Mouse (Mus musculus): Measurements from ENCODE around the gene Slc30a9. TPM values are rescaled to one million over a fixed set of nuclear protein-coding genes. Genes with fewer than 3 reads are reported as not detected.

The Slc30a9 gene
- polyA plus RNA-seq, 1 experiment, result 145 TPM

DNA sequence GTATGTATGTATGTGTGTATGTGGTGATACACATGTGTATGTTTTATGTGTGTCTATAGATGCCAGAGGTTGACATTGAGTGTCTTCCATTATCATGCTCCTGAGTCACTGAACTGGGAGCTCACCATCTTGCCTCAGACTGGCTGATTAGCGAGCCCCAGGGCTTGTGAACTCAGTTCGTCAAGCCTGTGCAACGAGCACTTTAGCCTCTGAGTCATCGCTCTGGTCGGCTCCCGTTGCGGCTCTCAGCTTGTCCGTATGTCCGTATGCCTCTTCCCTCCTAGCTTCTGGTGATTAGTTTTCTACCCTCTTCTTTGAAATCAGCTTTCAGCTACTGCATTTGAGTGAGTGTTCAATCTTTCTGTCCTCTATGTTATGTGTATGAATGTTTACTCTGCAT lies 27.3 kb upstream of the Slc30a9 start:
- TF ChIP-seq CTCF (IDR thresholded peaks at IDR 0.05; ENCODE audit: borderline replicate concordance, insufficient read depth, low read depth, low read length), result no peak
- TF ChIP-seq POLR2A (IDR thresholded peaks at IDR 0.05; ENCODE audit: borderline replicate concordance, insufficient read depth, low read length), result no peak
- 97% methylated on average over 9 of the region's 9 CpGs for WGBS
- no peak overlapping the region for H3K27ac ChIP-seq (ENCODE audit: insufficient read depth, low read length)
- DNase-seq, result no peak
- no peaks in the 10 kb centered on the region for H3K4me1 ChIP-seq (ENCODE audit: control insufficient read depth, insufficient read depth, low read length)
- no peaks in the 10 kb centered on the region for H3K27me3 ChIP-seq (ENCODE audit: control insufficient read depth, insufficient read depth, low read length)
- no peak overlapping the region for H3K4me3 ChIP-seq (replicated peaks; ENCODE audit: insufficient read depth, low read depth, low read length)

DNA sequence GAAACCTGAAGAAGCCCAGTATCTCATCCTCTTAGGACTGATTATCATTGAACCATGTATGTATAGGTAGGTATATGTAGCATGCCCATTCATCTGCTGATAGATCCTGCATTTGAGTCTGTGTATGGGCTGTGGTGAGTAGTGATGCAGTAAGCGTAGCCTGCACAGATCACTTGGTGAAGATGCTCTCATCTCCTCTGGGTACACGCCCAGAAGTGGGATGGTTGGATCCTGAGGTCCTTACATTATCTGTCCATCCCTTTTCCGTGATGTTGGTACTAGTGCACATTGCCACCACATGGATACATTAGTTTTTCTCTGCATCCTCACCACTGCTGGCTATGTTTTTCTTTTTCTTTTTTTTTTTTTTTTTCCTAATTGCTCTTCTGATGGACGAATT lies 26.9 kb upstream of the Slc30a9 start:
- DNase-seq, result no peak
- 95% methylated on average over 4 of the region's 4 CpGs for WGBS
- Histone ChIP-seq H3K4me3 (replicated peaks; ENCODE audit: insufficient read depth, low read depth, low read length) (no peak overlapping the region), H3K4me1 (ENCODE audit: control insufficient read depth, insufficient read depth, low read length) (no peaks in the 10 kb centered on the region), H3K27me3 (ENCODE audit: control insufficient read depth, insufficient read depth, low read length) (no peaks in the 10 kb centered on the region), H3K27ac (ENCODE audit: insufficient read depth, low read length) (no peak overlapping the region)
- TF ChIP-seq CTCF (IDR thresholded peaks at IDR 0.05; ENCODE audit: borderline replicate concordance, insufficient read depth, low read depth, low read length) (no peak), POLR2A (IDR thresholded peaks at IDR 0.05; ENCODE audit: borderline replicate concordance, insufficient read depth, low read length) (no peak)

DNA sequence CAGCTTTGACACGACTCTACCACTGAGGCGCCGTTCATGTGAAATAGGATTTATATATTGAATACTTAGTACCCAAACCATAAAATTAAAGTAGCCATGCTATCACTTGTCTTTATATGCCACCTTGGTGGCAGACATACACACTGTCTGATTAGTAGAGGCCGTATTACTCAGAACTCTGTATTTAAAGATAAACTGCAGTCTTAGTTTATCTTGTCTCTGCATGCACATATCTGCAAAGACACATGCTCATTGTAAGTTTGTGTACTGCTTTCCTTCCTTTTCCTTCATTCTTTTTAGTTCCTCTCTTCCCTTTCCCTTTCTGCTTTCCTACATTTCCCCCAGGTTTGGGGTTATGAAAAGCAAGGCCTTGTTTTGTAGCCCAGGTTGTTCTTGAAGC lies 26.4 kb upstream of the Slc30a9 start:
- H3K27ac ChIP-seq (ENCODE audit: insufficient read depth, low read length), result no peak overlapping the region
- 98% methylated on average over 4 of the region's 4 CpGs for WGBS
- no peak for DNase-seq
- no peak overlapping the region for H3K4me3 ChIP-seq (replicated peaks; ENCODE audit: insufficient read depth, low read depth, low read length)
- H3K27me3 ChIP-seq (ENCODE audit: control insufficient read depth, insufficient read depth, low read length), result no peaks in the 10 kb centered on the region
- no peaks in the 10 kb centered on the region for H3K4me1 ChIP-seq (ENCODE audit: control insufficient read depth, insufficient read depth, low read length)
- TF ChIP-seq POLR2A (IDR thresholded peaks at IDR 0.05; ENCODE audit: borderline replicate concordance, insufficient read depth, low read length) (no peak), CTCF (IDR thresholded peaks at IDR 0.05; ENCODE audit: borderline replicate concordance, insufficient read depth, low read depth, low read length) (no peak)

DNA sequence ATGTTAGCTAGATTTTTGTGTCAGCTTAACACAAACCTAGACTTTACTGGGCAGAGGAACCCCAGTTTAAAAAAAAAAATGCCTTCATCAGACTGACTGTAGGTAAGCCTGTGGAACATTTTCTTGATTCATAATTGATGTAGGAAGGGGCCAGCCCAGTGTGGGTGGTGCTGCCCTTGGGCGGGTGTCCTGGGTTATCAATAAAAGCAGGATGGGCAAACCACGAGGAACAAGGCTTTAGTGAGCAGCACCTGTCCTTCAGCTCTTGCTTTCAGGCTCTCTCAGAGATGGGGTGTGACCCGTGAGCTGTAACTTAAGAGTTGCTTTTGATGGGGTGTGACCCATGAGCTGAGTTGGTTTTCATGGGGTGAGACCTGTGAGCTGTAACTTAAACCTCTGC lies 11.7 kb upstream of the Slc30a9 start:
- no peak for TF ChIP-seq CTCF (IDR thresholded peaks at IDR 0.05; ENCODE audit: borderline replicate concordance, insufficient read depth, low read depth, low read length)
- TF ChIP-seq POLR2A (IDR thresholded peaks at IDR 0.05; ENCODE audit: borderline replicate concordance, insufficient read depth, low read length), result no peak
- Histone ChIP-seq H3K27me3 (ENCODE audit: control insufficient read depth, insufficient read depth, low read length) (no peaks in the 10 kb centered on the region), H3K4me3 (replicated peaks; ENCODE audit: insufficient read depth, low read depth, low read length) (no peak overlapping the region), H3K4me1 (ENCODE audit: control insufficient read depth, insufficient read depth, low read length) (no peaks in the 10 kb centered on the region), H3K27ac (ENCODE audit: insufficient read depth, low read length) (no peak overlapping the region)
- WGBS, result 85% methylated on average over 3 of the region's 3 CpGs
- DNase-seq, result no peak

GRCm38 (mm10) chr5:67295682-67296081 lies 11.1 kb upstream of the Slc30a9 start:
- Histone ChIP-seq H3K4me3 (replicated peaks; ENCODE audit: insufficient read depth, low read depth, low read length) (no peak overlapping the region), H3K27me3 (ENCODE audit: control insufficient read depth, insufficient read depth, low read length) (no peaks in the 10 kb centered on the region), H3K4me1 (ENCODE audit: control insufficient read depth, insufficient read depth, low read length) (no peaks in the 10 kb centered on the region), H3K27ac (ENCODE audit: insufficient read depth, low read length) (no peak overlapping the region)
- TF ChIP-seq CTCF (IDR thresholded peaks at IDR 0.05; ENCODE audit: borderline replicate concordance, insufficient read depth, low read depth, low read length) (no peak), POLR2A (IDR thresholded peaks at IDR 0.05; ENCODE audit: borderline replicate concordance, insufficient read depth, low read length) (no peak)
- WGBS, result 58% methylated on average over 6 of the region's 6 CpGs
- no peak for DNase-seq

DNA sequence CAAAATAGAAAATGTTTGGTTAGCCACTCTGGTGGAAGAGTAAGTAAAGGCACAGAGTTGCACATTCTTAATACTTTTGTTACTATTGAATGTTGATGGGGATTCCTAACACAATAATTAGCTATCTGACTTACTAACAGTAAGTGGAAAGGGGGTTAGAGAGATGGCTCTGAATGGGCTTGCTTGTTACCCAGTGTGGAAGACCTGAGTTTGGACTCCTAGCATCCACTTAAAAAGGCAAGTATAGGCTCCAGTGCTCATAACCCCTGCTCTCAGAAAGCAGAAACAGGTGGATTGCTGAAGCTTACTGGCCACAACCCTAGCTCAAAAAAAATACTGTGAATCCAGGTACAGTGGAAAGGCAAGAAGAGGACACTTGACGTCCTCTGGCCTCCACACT lies 10.6 kb upstream of the Slc30a9 start:
- H3K4me3 ChIP-seq (replicated peaks; ENCODE audit: insufficient read depth, low read depth, low read length), result no peak overlapping the region
- no peak overlapping the region for H3K27ac ChIP-seq (ENCODE audit: insufficient read depth, low read length)
- TF ChIP-seq CTCF (IDR thresholded peaks at IDR 0.05; ENCODE audit: borderline replicate concordance, insufficient read depth, low read depth, low read length), result no peak
- no peak for TF ChIP-seq POLR2A (IDR thresholded peaks at IDR 0.05; ENCODE audit: borderline replicate concordance, insufficient read depth, low read length)
- WGBS, result 86% methylated on average over 1 of the region's 1 CpGs
- no peak for DNase-seq
- H3K27me3 ChIP-seq (ENCODE audit: control insufficient read depth, insufficient read depth, low read length), result no peaks in the 10 kb centered on the region
- no peaks in the 10 kb centered on the region for H3K4me1 ChIP-seq (ENCODE audit: control insufficient read depth, insufficient read depth, low read length)

- no peaks in the 10 kb centered on the region for H3K27me3 ChIP-seq (ENCODE audit: control insufficient read depth, insufficient read depth, low read length)
- no peak for DNase-seq
- H3K4me1 ChIP-seq (ENCODE audit: control insufficient read depth, insufficient read depth, low read length), result no peaks in the 10 kb centered on the region
- no peak overlapping the region for H3K27ac ChIP-seq (ENCODE audit: insufficient read depth, low read length)
- TF ChIP-seq POLR2A (IDR thresholded peaks at IDR 0.05; ENCODE audit: borderline replicate concordance, insufficient read depth, low read length), result no peak
- 83% methylated on average over 5 of the region's 5 CpGs for WGBS
- no peak overlapping the region for H3K4me3 ChIP-seq (replicated peaks; ENCODE audit: insufficient read depth, low read depth, low read length)
Measured at GRCm38 (mm10) chr5:67297026-67297813, 9.5 kb upstream of the Slc30a9 start.

- DNase-seq, result no peak
- TF ChIP-seq CTCF (IDR thresholded peaks at IDR 0.05; ENCODE audit: borderline replicate concordance, insufficient read depth, low read depth, low read length), result no peak
- no peak overlapping the region for H3K27ac ChIP-seq (ENCODE audit: insufficient read depth, low read length)
- H3K27me3 ChIP-seq (ENCODE audit: control insufficient read depth, insufficient read depth, low read length), result no peaks in the 10 kb centered on the region
- no peak overlapping the region for H3K4me3 ChIP-seq (replicated peaks; ENCODE audit: insufficient read depth, low read depth, low read length)
- 94% methylated on average over 6 of the region's 6 CpGs for WGBS
- no peaks in the 10 kb centered on the region for H3K4me1 ChIP-seq (ENCODE audit: control insufficient read depth, insufficient read depth, low read length)
Measured at GRCm38 (mm10) chr5:67299847-67300412, 6.8 kb upstream of the Slc30a9 start.

Data from cerebellum, adult 2 months (tissue).